In the genomic region with DNA sequence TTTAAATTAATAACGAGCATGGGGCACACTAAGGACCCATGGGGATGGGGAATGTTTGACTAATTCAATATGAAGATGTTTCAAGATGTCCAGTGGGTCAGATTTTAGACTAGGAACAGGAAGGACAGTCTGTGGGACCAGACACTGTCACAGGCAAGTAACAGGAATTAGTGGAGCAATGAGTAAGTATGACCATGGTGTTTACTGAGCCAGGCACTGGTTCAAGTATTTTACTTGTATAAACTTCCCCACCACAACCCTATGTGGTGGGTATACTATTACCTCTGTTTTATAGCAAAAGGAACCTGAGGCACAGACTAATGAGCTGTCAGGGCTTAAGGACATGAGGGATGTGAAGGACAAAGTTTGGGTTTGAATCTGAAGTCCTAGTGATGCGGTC, we compare ENCODE assay signal across 24 mouse cellular contexts.
A peak's percentile ranks its signal among the peaks of the same experiment; 100 is the strongest.
DNase-seq lines count a peak whose midpoint lies in the region; ATAC-seq and TF ChIP-seq lines count a peak whose summit lies in the region.
"Had no signal": no experiment of that assay in that cellular context is flagged by ENCODE, and none has a peak within 500 bp of the region (broad histone marks: within the 10 kb centered on the region; RNA-seq: fewer than 3 reads in every experiment).

No protein-coding gene starts in this region.

- no peak for TF ChIP-seq POLR2A in embryonic fibroblast, embryonic 13.5 days (IDR thresholded peaks at IDR 0.05; ENCODE audit: low read depth, low read length)

- intact Hi-C loops in heart, postnatal 36 days (cut with DNase I) = no loop called here
- intact Hi-C loops in heart, postnatal 10 days (cut with DNase I) = no loop called here
- intact Hi-C loops in left cerebral cortex, postnatal 10 days (cut with DNase I) = no loop called here

- no peak overlapping the region for H3K4me3 ChIP-seq in heart, embryonic 10.5 days
- no peak overlapping the region for H3K4me3 ChIP-seq in heart, embryonic 15.5 days
- no peak overlapping the region for H3K4me3 ChIP-seq in embryonic fibroblast, embryonic 13.5 days (ENCODE audit: insufficient read depth, low read length)
- H3K4me3 ChIP-seq: embryonic facial prominence, embryonic 10.5 days; embryonic facial prominence, embryonic 15.5 days; forebrain, embryonic 13.5 days; hindbrain, embryonic 12.5 days; intestine, embryonic 15.5 days; limb, embryonic 13.5 days; neural tube, embryonic 12.5 days had no signal

- no peak overlapping the region for H3K9ac ChIP-seq in heart, embryonic 15.5 days
- H3K9ac ChIP-seq: embryonic facial prominence, embryonic 15.5 days; forebrain, embryonic 13.5 days; hindbrain, embryonic 12.5 days; intestine, embryonic 15.5 days; limb, embryonic 13.5 days; neural tube, embryonic 12.5 days had no signal

- H3K36me3 ChIP-seq in heart, embryonic 10.5 days = no peaks in the 10 kb centered on the region
- H3K36me3 ChIP-seq in heart, embryonic 15.5 days = no peaks in the 10 kb centered on the region
- H3K36me3 ChIP-seq: embryonic facial prominence, embryonic 10.5 days; embryonic facial prominence, embryonic 15.5 days; hindbrain, embryonic 12.5 days; intestine, embryonic 15.5 days; limb, embryonic 13.5 days; neural tube, embryonic 12.5 days had no signal

- DNase-seq in heart, embryonic 10.5 days (ENCODE audit: low spot score) = no peak
- no peak for DNase-seq in heart, postnatal 36 days
- DNase-seq in heart, postnatal 10 days = no peak
- peak; percentile 31 for DNase-seq in 3134 (ENCODE audit: extremely low read depth, insufficient read length, low spot score)
- DNase-seq in lung, adult 18-20 months = no peak
- DNase-seq in left cerebral cortex, postnatal 10 days (ENCODE audit: extremely low spot score in 1 of 2, low spot score in 2 of 2) = no peak
- DNase-seq: kidney, adult 2 months; lung, postnatal 36 days; thymus, adult 2 months; thymus, postnatal 36 days had no signal

- 83% methylated on average over 2 of the region's 2 CpGs for WGBS in heart, embryonic 10.5 days
- WGBS in heart, embryonic 15.5 days = 85% methylated on average over 2 of the region's 2 CpGs

- H3K9me3 ChIP-seq in heart, embryonic 10.5 days = no peaks in the 10 kb centered on the region
- no peaks in the 10 kb centered on the region for H3K9me3 ChIP-seq in heart, embryonic 15.5 days (replicated peaks)
- H3K9me3 ChIP-seq: embryonic facial prominence, embryonic 10.5 days; embryonic facial prominence, embryonic 15.5 days; forebrain, embryonic 13.5 days; hindbrain, embryonic 12.5 days; intestine, embryonic 15.5 days; limb, embryonic 13.5 days; neural tube, embryonic 12.5 days had no signal

- H3K27me3 ChIP-seq in heart, embryonic 10.5 days (ENCODE audit: insufficient read depth, poor library complexity, severe bottlenecking) = no peaks in the 10 kb centered on the region
- H3K27me3 ChIP-seq in heart, embryonic 15.5 days = no peaks in the 10 kb centered on the region
- H3K27me3 ChIP-seq: embryonic facial prominence, embryonic 15.5 days; forebrain, embryonic 13.5 days; hindbrain, embryonic 12.5 days; intestine, embryonic 15.5 days; limb, embryonic 13.5 days; neural tube, embryonic 12.5 days had no signal

- no peak for ATAC-seq in heart, embryonic 15.5 days (replicated peaks; ENCODE audit: insufficient number of reproducible peaks, insufficient read depth, low FRiP score, low read depth)
- ATAC-seq: CD4-positive, CD25-positive, alpha-beta regulatory T cell, adult 4 months; forebrain, embryonic 13.5 days; hindbrain, postnatal 0 days; intestine, embryonic 15.5 days; midbrain, embryonic 16.5 days had no signal

- TF ChIP-seq CTCF in embryonic fibroblast, embryonic 13.5 days (IDR thresholded peaks at IDR 0.05; ENCODE audit: borderline replicate concordance, insufficient read depth, low read length) = no peak

- no peak overlapping the region for H3K4me2 ChIP-seq in heart, embryonic 15.5 days
- H3K4me2 ChIP-seq: embryonic facial prominence, embryonic 15.5 days; forebrain, embryonic 13.5 days; hindbrain, embryonic 12.5 days; intestine, embryonic 15.5 days; limb, embryonic 13.5 days; liver, embryonic 11.5 days; midbrain, embryonic 11.5 days; neural tube, embryonic 12.5 days had no signal

- H3K4me1 ChIP-seq in heart, embryonic 10.5 days = 0 out of 2 replicates have a peak, but pooled peaks cover 9% of the 10 kb centered on the region
- peaks cover 13% of the 10 kb centered on the region for H3K4me1 ChIP-seq in heart, embryonic 15.5 days (replicated peaks)
- peaks cover 6% of the 10 kb centered on the region; the same call in 1 of the 2 replicates for H3K4me1 ChIP-seq in embryonic fibroblast, embryonic 13.5 days (ENCODE audit: control insufficient read depth, insufficient read depth, low read length)
- H3K4me1 ChIP-seq: embryonic facial prominence, embryonic 10.5 days; forebrain, embryonic 13.5 days; hindbrain, embryonic 12.5 days; intestine, embryonic 15.5 days; neural tube, embryonic 12.5 days had no signal

- peak overlapping the region; percentile 78; the same call in 1 of the 2 replicates for H3K27ac ChIP-seq in heart, embryonic 10.5 days
- peak overlapping the region; percentile 89 for H3K27ac ChIP-seq in heart, embryonic 15.5 days
- H3K27ac ChIP-seq in embryonic fibroblast, embryonic 13.5 days (ENCODE audit: insufficient read depth, low read length) = peak overlapping the region; percentile 57; the same call in 1 of the 2 replicates
- H3K27ac ChIP-seq: embryonic facial prominence, embryonic 10.5 days; forebrain, embryonic 13.5 days; hindbrain, embryonic 12.5 days; hindbrain, postnatal 0 days; intestine, embryonic 15.5 days; limb, embryonic 13.5 days; neural tube, embryonic 12.5 days had no signal
